Mouse (Mus musculus) midbrain, postnatal 0 days (tissue): Measurements from ENCODE around the gene Lama4. TPM values are rescaled to one million over a fixed set of nuclear protein-coding genes. Genes with fewer than 3 reads are reported as not detected.

Experiments used
- ATAC-seq: fragments of 200-750 bp; cut with Nextera tagmentation; 2 replicates; pipeline ENCODE4 v1.8.0; 2017; ENCODE audit warnings: moderate number of reproducible peaks, mild to moderate bottlenecking, moderate TSS enrichment, moderate library complexity; ENCODE audit not compliant: low FRiP score
- DNase-seq: peaks from one replicate; pipeline ENCODE4 v3.0.0-alpha.2; 2015; ENCODE audit warnings: low spot score
- H3K27ac ChIP-seq: fragments of 300-500 bp; sonication (generic); 2 replicates; pipeline ENCODE4 v1.5.1; 2014; ENCODE audit warnings: low read depth, mild to moderate bottlenecking, low read length, mixed read lengths
- H3K27me3 ChIP-seq: fragments of 300-500 bp; sonication (generic); 2 replicates; pipeline ENCODE4 v1.6.1; 2014; ENCODE audit warnings: low read length, control low read depth, mixed read lengths; ENCODE audit not compliant: insufficient read depth
- H3K36me3 ChIP-seq: fragments of 300-500 bp; sonication (generic); 2 replicates; pipeline ENCODE4 v1.6.1; 2014; ENCODE audit warnings: low read length, control low read depth, mixed read lengths; ENCODE audit not compliant: insufficient read depth
- H3K4me1 ChIP-seq: fragments of 300-500 bp; sonication (generic); 2 replicates; pipeline ENCODE4 v1.6.1; 2014; ENCODE audit warnings: mild to moderate bottlenecking, control low read depth, antibody characterized with exemption, low read length, mixed read lengths; ENCODE audit not compliant: insufficient read depth
- H3K4me2 ChIP-seq: fragments of 300-500 bp; sonication (generic); 2 replicates; pipeline ENCODE4 v1.6.1; 2014; ENCODE audit warnings: low read depth, mild to moderate bottlenecking, low read length, mixed read lengths; ENCODE audit not compliant: poor library complexity, severe bottlenecking
- H3K4me3 ChIP-seq: fragments of 300-500 bp; sonication (generic); 2 replicates; pipeline ENCODE4 v1.5.1; 2014; ENCODE audit warnings: low read depth, mild to moderate bottlenecking, low read length, moderate library complexity
- H3K9ac ChIP-seq: fragments of 300-500 bp; sonication (generic); replicated peaks from 2 replicates; pipeline ENCODE4 v1.6.1; 2014; ENCODE audit warnings: mild to moderate bottlenecking, low read length, moderate library complexity, mixed read lengths; ENCODE audit not compliant: poor library complexity, severe bottlenecking
- H3K9me3 ChIP-seq: fragments of 300-500 bp; sonication (generic); 2 replicates; pipeline ENCODE4 v1.6.1; 2016; ENCODE audit warnings: low read length, control low read depth
- CTCF ChIP-seq: IDR thresholded peaks from 2 replicates; pipeline ENCODE4 v1.5.1; 2016; ENCODE audit warnings: antibody characterized with exemption, mild to moderate bottlenecking
- WGBS: fragments of 180-500 bp; shearing (Covaris S2); extraction: QIAGEN DNeasy Blood & Tissue Kit; methylation state at CpG from one replicate; pipeline ENCODE4 v1.1.7; 2014; 5-methylcytosine and 5-hydroxymethylcytosine counted together
- polyA plus RNA-seq: library from polyadenylated mRNA; unstranded; fragments of >200 nt; fragmentation: Nextera tagmentation; extraction: Ambion mirVana; gene quantifications from 2 replicates; pipeline ENCODE4 v1.2.1, GENCODE M21; 2015
- total RNA-seq: library from RNA; depleted of rRNA; stranded (reverse); fragments of >200 nt; gene quantifications from 2 replicates; pipeline ENCODE4 v1.2.3, GENCODE M21; 2014

Lama4 gene
- total and polyA plus RNA-seq, 2 experiments from 2014 or later = 12.6 to 20.2 TPM

GRCm38 (mm10) chr10:38964719-38965074 is 618 bp upstream of the Lama4 start:
- no peak for TF ChIP-seq CTCF
- Histone ChIP-seq H3K9me3 (no peaks in the 10 kb centered on the region), H3K4me3 (no peak overlapping the region), H3K36me3 (no peaks in the 10 kb centered on the region), H3K27me3 (no peaks in the 10 kb centered on the region), H3K27ac (no peak overlapping the region), H3K9ac (no peak overlapping the region), H3K4me1 (0 out of 2 replicates have a peak, but pooled peaks cover 4% of the 10 kb centered on the region), H3K4me2 (no peak overlapping the region)
- DNase-seq (no peak), ATAC-seq (no peak)
- 70% methylated on average over 4 of the region's 4 CpGs for WGBS

- Histone ChIP-seq H3K27ac (peak overlapping the region; percentile 32; the same call in 1 of the 2 replicates), H3K27me3 (no peaks in the 10 kb centered on the region), H3K9ac (peak overlapping the region; percentile 25; the same call in 1 of the 2 replicates), H3K9me3 (no peaks in the 10 kb centered on the region), H3K4me2 (peak overlapping the region; percentile 61), H3K4me3 (peak overlapping the region; percentile 33), H3K36me3 (no peaks in the 10 kb centered on the region), H3K4me1 (0 out of 2 replicates have a peak, but pooled peaks cover 4% of the 10 kb centered on the region)
- TF ChIP-seq CTCF = 0 out of 2 replicates have a peak, but pooled peaks have one; percentile 6
- 0 out of 2 replicates have a peak, but pooled peaks have one; percentile 28 for ATAC-seq
- 6% methylated on average over 14 of the region's 14 CpGs for WGBS
- peak; percentile 8 for DNase-seq
Observed at GRCm38 (mm10) chr10:38965857-38966256, 542 bp downstream of the Lama4 start.

- Histone ChIP-seq H3K36me3 (no peaks in the 10 kb centered on the region), H3K27ac (no peak overlapping the region), H3K4me3 (peak overlapping the region; percentile 33), H3K9ac (no peak overlapping the region), H3K27me3 (no peaks in the 10 kb centered on the region), H3K4me2 (peak overlapping the region; percentile 61), H3K4me1 (0 out of 2 replicates have a peak, but pooled peaks cover 4% of the 10 kb centered on the region), H3K9me3 (no peaks in the 10 kb centered on the region)
- ATAC-seq (no peak), DNase-seq (no peak)
- 94% methylated on average over 2 of the region's 2 CpGs for WGBS
- TF ChIP-seq CTCF = no peak
Observed at GRCm38 (mm10) chr10:38966646-38967045, 1.3 kb downstream of the Lama4 start.

- 76% methylated on average over 10 of the region's 10 CpGs for WGBS
Observed at GRCm38 (mm10) chr10:38968326-38969072, 3.2 kb downstream of the Lama4 start.

GRCm38 (mm10) chr10:38969543-38969942 is 4.2 kb downstream of the Lama4 start:
- Histone ChIP-seq H3K4me2 (no peak overlapping the region), H3K36me3 (no peaks in the 10 kb centered on the region), H3K4me1 (0 out of 2 replicates have a peak, but pooled peaks cover 4% of the 10 kb centered on the region), H3K9me3 (no peaks in the 10 kb centered on the region), H3K9ac (no peak overlapping the region), H3K27ac (no peak overlapping the region), H3K27me3 (no peaks in the 10 kb centered on the region), H3K4me3 (no peak overlapping the region)
- DNase-seq (no peak), ATAC-seq (no peak)
- 91% methylated on average over 2 of the region's 2 CpGs for WGBS
- no peak for TF ChIP-seq CTCF

More at GRCm38 (mm10) chr10:38968326-38969072, 3.2 kb downstream of the Lama4 start:
- Histone ChIP-seq H3K36me3 (no peaks in the 10 kb centered on the region), H3K9ac (no peak overlapping the region), H3K4me2 (no peak overlapping the region; the same call in 1 of the 2 replicates), H3K27ac (no peak overlapping the region), H3K9me3 (no peaks in the 10 kb centered on the region), H3K4me1 (0 out of 2 replicates have a peak, but pooled peaks cover 4% of the 10 kb centered on the region), H3K4me3 (0 out of 2 replicates have a peak overlapping the region, but pooled peaks have one; percentile 4), H3K27me3 (no peaks in the 10 kb centered on the region)
- TF ChIP-seq CTCF = no peak
- DNase-seq = no peak
- no peak for ATAC-seq

- Histone ChIP-seq H3K4me1 (0 out of 2 replicates have a peak, but pooled peaks cover 4% of the 10 kb centered on the region), H3K27me3 (no peaks in the 10 kb centered on the region), H3K4me3 (no peak overlapping the region), H3K27ac (no peak overlapping the region), H3K4me2 (no peak overlapping the region), H3K9ac (no peak overlapping the region), H3K9me3 (no peaks in the 10 kb centered on the region), H3K36me3 (no peaks in the 10 kb centered on the region)
- WGBS = 88% methylated on average over 6 of the region's 6 CpGs
- ATAC-seq (no peak), DNase-seq (no peak)
- no peak for TF ChIP-seq CTCF
Observed at GRCm38 (mm10) chr10:38969975-38970374, 4.7 kb downstream of the Lama4 start.
